Mouse (Mus musculus) megakaryocyte, embryonic 14.5 days (primary cell): ENCODE data around the gene Prss48. TPM values are rescaled to one million over a fixed set of nuclear protein-coding genes. Genes with fewer than 3 reads are reported as not detected.

ENCODE experiments used
- H3K27me3 ChIP-seq: replicated peaks from 2 replicates; pipeline ENCODE3; 2012; ENCODE audit warnings: inconsistent platforms
- H3K36me3 ChIP-seq: replicated peaks from 2 replicates; pipeline ENCODE3; 2012; ENCODE audit warnings: low read length, inconsistent platforms, mixed read lengths
- H3K4me1 ChIP-seq: 2 replicates; pipeline ENCODE4 v1.6.1; 2012; ENCODE audit warnings: inconsistent platforms
- H3K4me3 ChIP-seq: replicated peaks from 2 replicates; pipeline ENCODE3; 2012; ENCODE audit warnings: moderate library complexity, mild to moderate bottlenecking, inconsistent platforms
- H3K9me3 ChIP-seq: 2 replicates; pipeline ENCODE4 v1.6.1; 2012; ENCODE audit warnings: inconsistent platforms
- FLI1 ChIP-seq: IDR thresholded peaks from 2 replicates; pipeline ENCODE4 v1.6.1; 2012; ENCODE audit warnings: low read length, inconsistent platforms, mixed read lengths
- GATA1 ChIP-seq: IDR thresholded peaks from 3 replicates; pipeline ENCODE4 v1.6.1; 2012; ENCODE audit warnings: mixed read lengths, low read length, inconsistent platforms, borderline replicate concordance
- polyA plus RNA-seq: library from polyadenylated mRNA; stranded (reverse); fragments of >175 nt; gene quantifications from 2 replicates; pipeline ENCODE4 v1.2.3, GENCODE M21; 2012; ENCODE audit warnings: low replicate concordance; ENCODE audit not compliant: insufficient read depth

Gene Prss48
- polyA plus RNA-seq, 1 experiment = not detected

GRCm38 (mm10) chr3:85980036-85980435 is 22.3 kb downstream of the Prss48 start:
- Histone ChIP-seq H3K9me3 (peaks cover 7% of the 10 kb centered on the region), H3K36me3 (no peaks in the 10 kb centered on the region), H3K4me3 (no peak overlapping the region), H3K27me3 (no peaks in the 10 kb centered on the region), H3K4me1 (no peaks in the 10 kb centered on the region)
- no peak for TF ChIP-seq FLI1
- TF ChIP-seq GATA1 = no peak

GRCm38 (mm10) chr3:85974451-85974850 is 27.8 kb downstream of the Prss48 start:
- peaks cover 14% of the 10 kb centered on the region for H3K4me1 ChIP-seq
- TF ChIP-seq GATA1 = no peak
- no peak for TF ChIP-seq FLI1
- no peak overlapping the region for H3K4me3 ChIP-seq
- H3K27me3 ChIP-seq = peaks cover 30% of the 10 kb centered on the region
- no peaks in the 10 kb centered on the region for H3K36me3 ChIP-seq
- no peaks in the 10 kb centered on the region for H3K9me3 ChIP-seq

- TF ChIP-seq GATA1 (no peak), FLI1 (no peak)
These were observed 28.7 kb downstream of the Prss48 start for GRCm38 (mm10) chr3:85973376-85974140.

GRCm38 (mm10) chr3:85971599-85971975 is 30.7 kb downstream of the Prss48 start:
- H3K4me3 ChIP-seq = peak overlapping the region; percentile 92
- no peak for TF ChIP-seq FLI1
- TF ChIP-seq GATA1 = no peak
- H3K4me1 ChIP-seq = peaks cover 14% of the 10 kb centered on the region
- no peaks in the 10 kb centered on the region for H3K9me3 ChIP-seq
- H3K36me3 ChIP-seq = no peaks in the 10 kb centered on the region
- H3K27me3 ChIP-seq = peaks cover 37% of the 10 kb centered on the region

More at GRCm38 (mm10) chr3:85973376-85974140, 28.7 kb downstream of the Prss48 start:
- peaks cover 14% of the 10 kb centered on the region for H3K4me1 ChIP-seq
- peaks cover 37% of the 10 kb centered on the region for H3K27me3 ChIP-seq
- H3K4me3 ChIP-seq = no peak overlapping the region
- H3K9me3 ChIP-seq = no peaks in the 10 kb centered on the region
- no peaks in the 10 kb centered on the region for H3K36me3 ChIP-seq

GRCm38 (mm10) chr3:85970742-85971598 is 31.3 kb downstream of the Prss48 start, which contains the start of gene Sh3d19:
TSS of gene Sh3d19 (plus strand) at chr3:85971109.
- Histone ChIP-seq H3K27me3 (peaks cover 37% of the 10 kb centered on the region), H3K36me3 (no peaks in the 10 kb centered on the region), H3K9me3 (no peaks in the 10 kb centered on the region), H3K4me1 (peaks cover 14% of the 10 kb centered on the region), H3K4me3 (peak within 1 kb of the TSS; percentile 92)
- no peak for TF ChIP-seq GATA1
- no peak for TF ChIP-seq FLI1

GRCm38 (mm10) chr3:85969040-85969439 is 33.3 kb downstream of the Prss48 start:
- H3K4me1 ChIP-seq = peaks cover 14% of the 10 kb centered on the region
- no peak for TF ChIP-seq FLI1
- TF ChIP-seq GATA1 = no peak
- H3K9me3 ChIP-seq = peaks cover 4% of the 10 kb centered on the region; the same call in 1 of the 2 replicates
- no peak overlapping the region for H3K4me3 ChIP-seq
- peaks cover 37% of the 10 kb centered on the region for H3K27me3 ChIP-seq
- no peaks in the 10 kb centered on the region for H3K36me3 ChIP-seq

- Histone ChIP-seq H3K4me3 (no peak overlapping the region), H3K4me1 (peaks cover 5% of the 10 kb centered on the region; the same call in 1 of the 2 replicates), H3K36me3 (no peaks in the 10 kb centered on the region), H3K27me3 (peaks cover 19% of the 10 kb centered on the region), H3K9me3 (peaks cover 12% of the 10 kb centered on the region)
- TF ChIP-seq FLI1 = no peak
- TF ChIP-seq GATA1 = no peak
These were observed 36.8 kb downstream of the Prss48 start for GRCm38 (mm10) chr3:85965479-85965878.

GRCm38 (mm10) chr3:85961134-85961533 is 41.2 kb downstream of the Prss48 start:
- Histone ChIP-seq H3K4me3 (no peak overlapping the region), H3K36me3 (no peaks in the 10 kb centered on the region), H3K9me3 (peaks cover 17% of the 10 kb centered on the region), H3K4me1 (peaks cover 4% of the 10 kb centered on the region; the same call in 1 of the 2 replicates), H3K27me3 (peaks cover 8% of the 10 kb centered on the region)
- TF ChIP-seq GATA1 = no peak
- no peak for TF ChIP-seq FLI1

- H3K9me3 ChIP-seq = peaks cover 22% of the 10 kb centered on the region
- no peaks in the 10 kb centered on the region for H3K36me3 ChIP-seq
- TF ChIP-seq GATA1 = no peak
- no peak for TF ChIP-seq FLI1
- H3K4me1 ChIP-seq = peaks cover 4% of the 10 kb centered on the region; the same call in 1 of the 2 replicates
- H3K27me3 ChIP-seq = peaks cover 8% of the 10 kb centered on the region
- no peak overlapping the region for H3K4me3 ChIP-seq
These were observed 42.6 kb downstream of the Prss48 start for GRCm38 (mm10) chr3:85959669-85960068.
